Comparison of ENCODE assay signal across 8 mouse cellular contexts in the genomic region with DNA sequence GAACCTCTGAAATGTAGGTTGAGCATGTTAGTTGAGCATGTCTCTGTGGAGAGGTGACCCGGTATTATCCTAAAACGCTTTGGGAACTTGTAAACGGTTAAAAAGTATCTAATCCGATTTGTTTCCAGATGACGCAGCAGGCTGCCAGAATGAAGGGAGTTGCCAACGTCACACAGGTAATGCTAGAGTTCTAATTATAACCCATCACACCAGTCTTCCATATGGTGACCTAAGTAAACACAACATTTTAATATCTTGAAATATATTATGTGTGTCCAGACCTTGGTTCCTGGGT. TPM values are rescaled to one million over a fixed set of nuclear protein-coding genes. Genes with fewer than 3 reads are reported as not detected.
A peak's percentile ranks its signal among the peaks of the same experiment; 100 is the strongest.
DNase-seq lines count a peak whose midpoint lies in the region; ATAC-seq lines count a peak whose summit lies in the region.

No protein-coding gene starts in this region.

- 2% methylated on average over 6 of the region's 6 CpGs for WGBS in heart, embryonic 11.5 days (ENCODE audit: insufficient replicate concordance)
- 3% methylated on average over 6 of the region's 6 CpGs for WGBS in hindbrain, embryonic 16.5 days
- WGBS in midbrain, embryonic 16.5 days: 3% methylated on average over 6 of the region's 6 CpGs

- H3K27ac ChIP-seq in heart, embryonic 11.5 days (ENCODE audit: low read depth, low read length): 0 out of 2 replicates have a peak overlapping the region, but pooled peaks have one; percentile 5
- H3K27ac ChIP-seq in hindbrain, embryonic 16.5 days (ENCODE audit: low read depth, low read length): no peak overlapping the region
- H3K27ac ChIP-seq in midbrain, embryonic 16.5 days (ENCODE audit: low read length): no peak overlapping the region

- intact Hi-C loops in heart, postnatal 10 days (cut with DNase I): loop anchor here (1.0 to 2.0 kb wide), 3 partner anchors 143 to 208 kb away; no protein-coding TSS in a partner anchor

- ATAC-seq in heart, embryonic 11.5 days (replicated peaks; ENCODE audit: insufficient number of reproducible peaks, low FRiP score, low TSS enrichment): no peak
- ATAC-seq in hindbrain, embryonic 16.5 days: no peak
- no peak for ATAC-seq in midbrain, embryonic 16.5 days
- no peak for ATAC-seq in activated CD4-positive, CD25-positive, alpha-beta regulatory T cell, adult 4 months

- H3K4me1 ChIP-seq in heart, embryonic 11.5 days (ENCODE audit: control insufficient read depth, insufficient read depth, low read length): peaks cover 8% of the 10 kb centered on the region; the same call in 1 of the 2 replicates
- H3K4me1 ChIP-seq in hindbrain, embryonic 16.5 days (ENCODE audit: control insufficient read depth, insufficient read depth, low read depth, low read length): peaks cover 13% of the 10 kb centered on the region
- peaks cover 13% of the 10 kb centered on the region for H3K4me1 ChIP-seq in midbrain, embryonic 16.5 days (ENCODE audit: control insufficient read depth, insufficient read depth, low read length)

- DNase-seq in heart, postnatal 10 days: no peak
- DNase-seq in thymus, postnatal 4 days: peak; percentile 14
- no peak for DNase-seq in thymus, postnatal 0 days (ENCODE audit: low spot score)
- DNase-seq in yolk sac, embryonic 10.5 days (ENCODE audit: low spot score): no peak

- no peaks in the 10 kb centered on the region for H3K36me3 ChIP-seq in heart, embryonic 11.5 days (ENCODE audit: control insufficient read depth, insufficient read depth, low read length)
- no peaks in the 10 kb centered on the region for H3K36me3 ChIP-seq in hindbrain, embryonic 16.5 days (ENCODE audit: control insufficient read depth, insufficient read depth, low read length)
- no peaks in the 10 kb centered on the region for H3K36me3 ChIP-seq in midbrain, embryonic 16.5 days (ENCODE audit: control insufficient read depth, insufficient read depth, low read length)

- no peaks in the 10 kb centered on the region for H3K27me3 ChIP-seq in heart, embryonic 11.5 days (ENCODE audit: control insufficient read depth, insufficient read depth, low read length)
- H3K27me3 ChIP-seq in hindbrain, embryonic 16.5 days (replicated peaks; ENCODE audit: control insufficient read depth, insufficient read depth, low read length): no peaks in the 10 kb centered on the region
- no peaks in the 10 kb centered on the region for H3K27me3 ChIP-seq in midbrain, embryonic 16.5 days (ENCODE audit: control insufficient read depth, insufficient read depth, low read depth, low read length)

- peak overlapping the region; percentile 74 for H3K4me2 ChIP-seq in heart, embryonic 11.5 days
- H3K4me2 ChIP-seq in hindbrain, embryonic 16.5 days (ENCODE audit: low read length): peak overlapping the region; percentile 71
- H3K4me2 ChIP-seq in midbrain, embryonic 16.5 days (ENCODE audit: low read length): peak overlapping the region; percentile 52

- H3K4me3 ChIP-seq in heart, embryonic 11.5 days (ENCODE audit: low read depth, low read length): peak overlapping the region; percentile 42
- H3K4me3 ChIP-seq in hindbrain, embryonic 16.5 days (ENCODE audit: low read length): peak overlapping the region; percentile 69
- H3K4me3 ChIP-seq in midbrain, embryonic 16.5 days (ENCODE audit: low read depth, low read length): peak overlapping the region; percentile 76

- no peaks in the 10 kb centered on the region for H3K9me3 ChIP-seq in heart, embryonic 11.5 days (replicated peaks; ENCODE audit: control insufficient read depth, low read length)
- H3K9me3 ChIP-seq in hindbrain, embryonic 16.5 days (ENCODE audit: control insufficient read depth, low read length): no peaks in the 10 kb centered on the region
- no peaks in the 10 kb centered on the region for H3K9me3 ChIP-seq in midbrain, embryonic 16.5 days (replicated peaks; ENCODE audit: control insufficient read depth, low read length, poor library complexity, severe bottlenecking)

- H3K9ac ChIP-seq in heart, embryonic 11.5 days (ENCODE audit: low read depth, low read length): peak overlapping the region; percentile 52; the same call in 1 of the 2 replicates
- peak overlapping the region; percentile 86; the same call in 1 of the 2 replicates for H3K9ac ChIP-seq in hindbrain, embryonic 16.5 days (ENCODE audit: low read depth, low read length)
- peak overlapping the region; percentile 42; the same call in 1 of the 2 replicates for H3K9ac ChIP-seq in midbrain, embryonic 16.5 days (ENCODE audit: low read depth, low read length)

RNA-seq across cellular contexts. Expression of a gene that starts 0.7 kb away (rescaled TPM):
- polyA plus RNA-seq in heart, embryonic 11.5 days (2014; fragmentation: Nextera tagmentation; extraction: Ambion mirVana): 15.6 and 17.1 TPM in 2 replicates
- total RNA-seq in heart, postnatal 10 days (2021): 10 to 100 TPM; 25.6 to 37.5 TPM
- polyA plus RNA-seq in thymus, postnatal 0 days (2015; fragmentation: Nextera tagmentation; extraction: Ambion mirVana): 12.1 and 12.4 TPM in 2 replicates
- polyA plus RNA-seq in hindbrain, embryonic 16.5 days (2015; fragmentation: Nextera tagmentation; extraction: Ambion mirVana): 15.9 and 17.9 TPM in 2 replicates
- polyA plus RNA-seq in midbrain, embryonic 16.5 days (2015; fragmentation: Nextera tagmentation; extraction: Ambion mirVana): 19.5 and 20.2 TPM in 2 replicates
- polyA plus RNA-seq in activated CD4-positive, CD25-positive, alpha-beta regulatory T cell, adult 4 months (2017; shearing (Covaris generic)): 10 to 100 TPM; 14.4 to 18.7 TPM

RNA-seq across cellular contexts. Expression of a gene that starts 51.1 kb away (rescaled TPM):
- polyA plus RNA-seq in heart, embryonic 11.5 days (2014; fragmentation: Nextera tagmentation; extraction: Ambion mirVana): not detected in 2 replicates
- not detected for total RNA-seq in heart, postnatal 10 days (2021)
- polyA plus RNA-seq in thymus, postnatal 0 days (2015; fragmentation: Nextera tagmentation; extraction: Ambion mirVana): 0.12 and 0.17 TPM in 2 replicates
- polyA plus RNA-seq in hindbrain, embryonic 16.5 days (2015; fragmentation: Nextera tagmentation; extraction: Ambion mirVana): not detected in 2 replicates
- not detected in 2 replicates for polyA plus RNA-seq in midbrain, embryonic 16.5 days (2015; fragmentation: Nextera tagmentation; extraction: Ambion mirVana)
- polyA plus RNA-seq in activated CD4-positive, CD25-positive, alpha-beta regulatory T cell, adult 4 months (2017; shearing (Covaris generic)): not detected
